Mouse (Mus musculus): Measurements from ENCODE around the gene Tmem138.

DNA sequence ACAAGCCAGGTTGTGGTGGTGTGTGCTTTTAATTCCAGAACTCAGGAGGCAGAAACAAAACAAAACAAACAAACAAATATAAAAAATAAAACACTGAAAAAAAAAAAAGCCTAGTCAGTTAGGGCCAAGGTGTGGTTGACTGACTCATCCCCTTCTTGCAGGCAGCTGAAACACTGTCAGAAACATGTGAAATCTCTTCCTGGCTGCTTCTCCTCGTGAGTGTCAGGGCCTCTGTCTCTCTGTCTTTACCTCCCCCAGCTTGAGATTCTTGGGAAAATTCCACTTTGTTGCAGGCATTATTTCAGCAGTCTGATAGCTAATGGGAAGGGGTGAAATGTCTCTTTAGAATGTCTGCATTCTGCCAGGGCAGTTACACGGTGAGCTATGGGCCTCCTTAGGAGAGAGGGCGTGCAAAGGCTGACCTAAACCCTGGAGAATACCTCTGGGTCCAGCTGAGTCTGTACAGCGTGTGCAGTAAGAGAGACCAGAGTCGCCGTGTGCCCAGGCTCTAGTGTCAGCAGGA, 25.1 kb upstream of the Tmem138 start:
- TF ChIP-seq CTCF (IDR thresholded peaks at IDR 0.05; ENCODE audit: low read depth, low read length) (no peak), POLR2A (IDR thresholded peaks at IDR 0.05; ENCODE audit: borderline replicate concordance, low read depth, low read length) (no peak)

Measured in bone marrow macrophage, adult 2 months (primary cell).